Mouse (Mus musculus) brain, embryonic 14.5 days (tissue): ENCODE measurements around the gene Ctse.

Source experiments
- CTCF ChIP-seq: fragments of 200-500 bp; IDR thresholded peaks from 2 replicates; pipeline ENCODE4 v1.5.1; 2012; ENCODE audit warnings: inconsistent platforms, mild to moderate bottlenecking, moderate library complexity, borderline replicate concordance; ENCODE audit not compliant: insufficient read depth, insufficient read length; ENCODE audit errors: extremely low read depth
- POLR2A ChIP-seq: fragments of 200-500 bp; IDR thresholded peaks from 2 replicates; pipeline ENCODE4 v1.6.1; 2012; ENCODE audit warnings: mild to moderate bottlenecking, inconsistent platforms, borderline replicate concordance; ENCODE audit not compliant: poor library complexity, insufficient read depth, insufficient read length, severe bottlenecking; ENCODE audit errors: extremely low read depth

- no peak for TF ChIP-seq POLR2A
- TF ChIP-seq CTCF = no peak
These were observed 3.6 kb upstream of the Ctse start for GRCm38 (mm10) chr1:131634495-131634894.
